Mouse (Mus musculus) intestine, embryonic 15.5 days (tissue): ENCODE measurements at regions not wholly inside any gene's neighbourhood (a gene's known extent, or its start where the extent isn't known, plus 50 kb on each side); places are given as distances from the start of the nearest gene placed in this dataset.

Experiments used
- ATAC-seq: fragments of 200-750 bp; cut with Nextera tagmentation; 2 replicates; pipeline ENCODE4 v1.8.0; 2017; ENCODE audit warnings: moderate TSS enrichment, moderate library complexity
- H3K27ac ChIP-seq: fragments of 300-500 bp; sonication (generic); 2 replicates; pipeline ENCODE4 v1.5.1; 2015; ENCODE audit warnings: mild to moderate bottlenecking, inconsistent platforms
- H3K27me3 ChIP-seq: fragments of 300-500 bp; sonication (generic); replicated peaks from 2 replicates; pipeline ENCODE4 v1.6.1; 2015; ENCODE audit warnings: inconsistent platforms
- H3K36me3 ChIP-seq: fragments of 300-500 bp; sonication (generic); 2 replicates; pipeline ENCODE4 v1.6.1; 2015; ENCODE audit warnings: inconsistent platforms
- H3K4me1 ChIP-seq: fragments of 300-500 bp; sonication (generic); replicated peaks from 2 replicates; pipeline ENCODE4 v1.6.1; 2015; ENCODE audit warnings: inconsistent platforms
- H3K4me2 ChIP-seq: fragments of 300-500 bp; sonication (generic); replicated peaks from 2 replicates; pipeline ENCODE4 v1.6.1; 2015; ENCODE audit warnings: mild to moderate bottlenecking, inconsistent platforms
- H3K4me3 ChIP-seq: fragments of 300-500 bp; sonication (generic); replicated peaks from 2 replicates; pipeline ENCODE4 v1.5.1; 2015; ENCODE audit warnings: inconsistent platforms
- H3K9ac ChIP-seq: fragments of 300-500 bp; sonication (generic); 2 replicates; pipeline ENCODE4 v1.6.1; 2015; ENCODE audit warnings: inconsistent platforms
- H3K9me3 ChIP-seq: fragments of 300-500 bp; sonication (generic); 2 replicates; pipeline ENCODE4 v1.6.1; 2016; ENCODE audit warnings: inconsistent platforms
- WGBS: fragments of 180-500 bp; shearing (Covaris S2); methylation state at CpG from one replicate; pipeline ENCODE4 v1.1.7; 2015; 5-methylcytosine and 5-hydroxymethylcytosine counted together

DNA sequence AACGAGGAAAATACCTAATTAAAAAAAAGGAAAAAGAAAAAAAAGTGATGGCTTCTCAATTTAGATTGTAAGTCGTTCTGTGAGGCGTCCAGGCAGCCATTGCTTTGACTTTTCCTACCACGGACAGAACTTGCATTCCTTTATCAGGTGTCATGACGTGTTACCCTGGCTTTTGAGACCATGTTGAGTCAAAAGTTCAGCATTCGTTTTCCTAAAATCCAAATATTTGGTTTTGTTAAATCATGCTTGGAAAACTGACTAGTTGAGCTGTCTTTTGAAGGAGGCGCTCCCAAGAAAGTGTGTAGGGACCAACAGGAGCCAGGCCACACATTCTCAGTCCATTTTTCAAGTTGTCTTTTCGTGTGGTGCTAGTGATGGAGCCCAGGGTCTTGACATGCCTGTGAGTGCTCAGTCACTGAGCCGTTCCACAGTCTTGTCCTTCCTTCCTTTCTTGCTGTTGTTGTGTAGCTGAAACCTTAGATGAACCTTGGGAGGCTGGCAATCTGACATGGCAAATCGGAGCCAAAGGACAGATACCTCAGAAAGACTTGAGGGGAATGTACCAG, 125.1 kb upstream of the Pik3r1 start:
- Histone ChIP-seq H3K27me3 (no peaks in the 10 kb centered on the region), H3K4me3 (no peak overlapping the region), H3K36me3 (no peaks in the 10 kb centered on the region), H3K9me3 (no peaks in the 10 kb centered on the region), H3K27ac (no peak overlapping the region), H3K4me2 (no peak overlapping the region), H3K4me1 (no peaks in the 10 kb centered on the region), H3K9ac (no peak overlapping the region)
- no peak for ATAC-seq
- WGBS: 66% methylated on average over 10 of the region's 10 CpGs

- ATAC-seq: no peak
- Histone ChIP-seq H3K27ac (no peak overlapping the region), H3K4me3 (no peak overlapping the region), H3K9ac (no peak overlapping the region), H3K27me3 (no peaks in the 10 kb centered on the region), H3K4me1 (no peaks in the 10 kb centered on the region), H3K4me2 (no peak overlapping the region), H3K9me3 (no peaks in the 10 kb centered on the region), H3K36me3 (no peaks in the 10 kb centered on the region)
- 68% methylated on average over 7 of the region's 7 CpGs for WGBS
Measured at GRCm38 (mm10) chr13:101895161-101895560, 127.1 kb upstream of the Pik3r1 start.

- Histone ChIP-seq H3K4me3 (no peak overlapping the region), H3K4me1 (no peaks in the 10 kb centered on the region), H3K4me2 (no peak overlapping the region), H3K27ac (no peak overlapping the region), H3K9me3 (no peaks in the 10 kb centered on the region), H3K27me3 (no peaks in the 10 kb centered on the region), H3K9ac (no peak overlapping the region), H3K36me3 (no peaks in the 10 kb centered on the region)
- ATAC-seq: no peak
- 88% methylated on average over 4 of the region's 4 CpGs for WGBS
Measured at GRCm38 (mm10) chr13:101895686-101896085, 127.7 kb upstream of the Pik3r1 start.

DNA sequence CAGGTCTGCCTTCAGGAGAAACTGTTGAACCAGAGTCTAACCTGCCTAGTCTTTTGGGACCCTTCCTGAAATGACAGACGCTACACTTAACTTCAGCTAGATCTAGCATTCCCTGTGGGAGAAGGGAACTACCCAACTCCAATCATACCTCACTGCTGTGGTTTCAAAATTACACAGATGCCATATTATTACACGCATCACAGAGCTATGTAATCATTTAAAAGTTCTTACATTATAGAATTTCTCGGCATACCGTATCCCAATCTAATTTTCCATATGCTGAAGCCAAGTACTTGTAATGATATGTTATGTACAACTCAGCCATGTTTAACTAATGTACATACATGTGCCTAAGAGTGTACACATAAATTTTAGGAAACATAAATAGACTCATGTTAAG, 128.9 kb upstream of the Pik3r1 start:
- Histone ChIP-seq H3K36me3 (no peaks in the 10 kb centered on the region), H3K9ac (no peak overlapping the region), H3K27me3 (no peaks in the 10 kb centered on the region), H3K27ac (no peak overlapping the region), H3K4me1 (no peaks in the 10 kb centered on the region), H3K9me3 (no peaks in the 10 kb centered on the region), H3K4me2 (no peak overlapping the region), H3K4me3 (no peak overlapping the region)
- WGBS: 83% methylated on average over 4 of the region's 4 CpGs
- ATAC-seq: no peak

GRCm38 (mm10) chr13:101902213-101902612, 134.2 kb upstream of the Pik3r1 start:
- no peak overlapping the region for H3K4me3 ChIP-seq
- no peaks in the 10 kb centered on the region for H3K36me3 ChIP-seq
- H3K4me1 ChIP-seq: no peaks in the 10 kb centered on the region
- H3K4me2 ChIP-seq: no peak overlapping the region
- no peak overlapping the region for H3K27ac ChIP-seq
- no peak overlapping the region for H3K9ac ChIP-seq
- no peak for ATAC-seq
- WGBS: 69% methylated on average over 7 of the region's 7 CpGs
- no peaks in the 10 kb centered on the region for H3K9me3 ChIP-seq
- H3K27me3 ChIP-seq: no peaks in the 10 kb centered on the region

- Histone ChIP-seq H3K9me3 (no peaks in the 10 kb centered on the region), H3K4me3 (no peak overlapping the region), H3K9ac (no peak overlapping the region), H3K27ac (no peak overlapping the region), H3K4me1 (no peaks in the 10 kb centered on the region), H3K27me3 (no peaks in the 10 kb centered on the region), H3K4me2 (no peak overlapping the region), H3K36me3 (no peaks in the 10 kb centered on the region)
- 85% methylated on average over 7 of the region's 7 CpGs for WGBS
- no peak for ATAC-seq
Measured at GRCm38 (mm10) chr13:101905909-101906676, 138.1 kb upstream of the Pik3r1 start.

- Histone ChIP-seq H3K4me3 (no peak overlapping the region), H3K9me3 (no peaks in the 10 kb centered on the region), H3K27ac (no peak overlapping the region), H3K36me3 (no peaks in the 10 kb centered on the region), H3K27me3 (no peaks in the 10 kb centered on the region), H3K9ac (no peak overlapping the region), H3K4me1 (0 out of 2 replicates have a peak, but pooled peaks cover 3% of the 10 kb centered on the region), H3K4me2 (no peak overlapping the region)
- WGBS: 81% methylated on average over 5 of the region's 5 CpGs
- ATAC-seq: no peak
Measured at GRCm38 (mm10) chr13:101909026-101909425, 141.0 kb upstream of the Pik3r1 start.

DNA sequence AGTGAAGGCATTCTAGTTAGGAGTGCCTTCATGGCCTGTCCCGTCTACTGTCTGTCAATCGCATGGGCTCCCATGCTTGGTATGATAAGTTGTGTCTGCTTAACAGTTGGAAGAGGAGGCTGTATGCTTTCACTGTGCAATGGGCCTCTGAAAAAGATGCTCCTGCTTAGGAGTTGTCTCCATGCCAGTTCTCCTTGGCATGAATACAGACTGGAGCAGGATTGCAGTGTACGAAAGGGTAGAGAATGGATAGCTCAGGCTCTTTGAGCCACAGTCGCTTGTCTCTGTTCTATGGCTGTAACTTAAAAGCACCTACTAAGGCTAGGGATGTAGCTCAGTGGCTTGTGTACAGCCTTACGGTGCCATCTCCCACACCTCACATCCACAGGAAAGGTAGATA, 142.7 kb upstream of the Pik3r1 start:
- 94% methylated on average over 5 of the region's 5 CpGs for WGBS

GRCm38 (mm10) chr13:101914132-101914531, 146.1 kb upstream of the Pik3r1 start:
- Histone ChIP-seq H3K4me2 (no peak overlapping the region; the same call in 1 of the 2 replicates), H3K4me3 (no peak overlapping the region)
- no peak for ATAC-seq

More for the DNA sequence above, 142.7 kb upstream of the Pik3r1 start:
- no peaks in the 10 kb centered on the region for H3K36me3 ChIP-seq
- ATAC-seq: no peak
- peaks cover 18% of the 10 kb centered on the region for H3K4me1 ChIP-seq
- no peak overlapping the region for H3K27ac ChIP-seq
- H3K9ac ChIP-seq: no peak overlapping the region
- no peak overlapping the region for H3K4me2 ChIP-seq
- H3K4me3 ChIP-seq: no peak overlapping the region
- no peaks in the 10 kb centered on the region for H3K9me3 ChIP-seq
- H3K27me3 ChIP-seq: no peaks in the 10 kb centered on the region

DNA sequence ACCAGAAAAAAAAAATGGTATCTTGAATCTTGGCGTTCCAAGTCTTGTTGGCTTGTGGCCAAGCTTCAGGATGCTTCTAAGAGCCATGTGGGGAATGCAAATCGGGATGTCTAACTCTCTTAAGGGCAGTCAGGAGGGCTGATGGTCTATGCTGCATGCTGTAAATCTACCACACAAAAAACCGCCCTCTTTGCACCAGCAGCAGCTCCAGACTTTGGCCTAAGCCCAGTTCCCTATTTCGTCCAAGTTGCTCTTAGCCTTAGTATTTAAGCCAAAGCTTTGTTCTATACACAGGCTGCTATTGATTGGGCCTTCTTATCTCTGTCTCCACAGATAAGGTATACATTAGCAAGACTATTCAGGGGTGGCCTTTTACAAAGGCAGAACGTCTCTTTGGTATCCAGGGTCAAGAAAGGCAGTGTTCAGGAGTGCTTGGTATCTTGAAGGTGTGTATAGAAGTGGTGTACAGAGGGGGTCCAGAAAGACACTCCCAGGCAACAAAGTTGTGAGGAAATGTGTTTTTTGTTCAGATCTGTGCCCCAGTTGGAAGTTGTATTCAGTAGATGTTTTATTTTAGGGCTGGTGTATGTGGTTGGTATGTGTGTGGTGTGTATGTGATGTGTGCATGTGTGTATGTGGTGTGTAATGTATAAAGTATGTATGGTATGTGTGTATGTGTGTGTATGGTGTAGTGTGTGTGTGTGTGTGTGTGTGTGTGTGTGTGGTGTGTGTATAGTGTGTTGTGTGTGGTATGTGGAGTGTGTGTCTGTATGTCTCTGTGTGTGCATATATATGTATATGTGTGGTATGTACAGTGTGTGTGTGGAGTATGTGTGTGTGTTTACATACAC, 146.9 kb upstream of the Pik3r1 start:
- peaks cover 19% of the 10 kb centered on the region for H3K4me1 ChIP-seq
- H3K4me2 ChIP-seq: peak overlapping the region; percentile 9; the same call in 1 of the 2 replicates
- H3K27me3 ChIP-seq: no peaks in the 10 kb centered on the region
- ATAC-seq: peak; percentile 83
- peak overlapping the region; percentile 36 for H3K27ac ChIP-seq
- no peaks in the 10 kb centered on the region for H3K9me3 ChIP-seq
- 18% methylated on average over 5 of the region's 5 CpGs for WGBS
- no peaks in the 10 kb centered on the region for H3K36me3 ChIP-seq
- no peak overlapping the region for H3K9ac ChIP-seq
- no peak overlapping the region for H3K4me3 ChIP-seq

More at GRCm38 (mm10) chr13:101914132-101914531, 146.1 kb upstream of the Pik3r1 start:
- Histone ChIP-seq H3K36me3 (no peaks in the 10 kb centered on the region), H3K4me1 (peaks cover 19% of the 10 kb centered on the region), H3K27me3 (no peaks in the 10 kb centered on the region), H3K27ac (peak overlapping the region; percentile 27; the same call in 1 of the 2 replicates), H3K9ac (no peak overlapping the region), H3K9me3 (no peaks in the 10 kb centered on the region)
- 67% methylated on average over 4 of the region's 4 CpGs for WGBS

DNA sequence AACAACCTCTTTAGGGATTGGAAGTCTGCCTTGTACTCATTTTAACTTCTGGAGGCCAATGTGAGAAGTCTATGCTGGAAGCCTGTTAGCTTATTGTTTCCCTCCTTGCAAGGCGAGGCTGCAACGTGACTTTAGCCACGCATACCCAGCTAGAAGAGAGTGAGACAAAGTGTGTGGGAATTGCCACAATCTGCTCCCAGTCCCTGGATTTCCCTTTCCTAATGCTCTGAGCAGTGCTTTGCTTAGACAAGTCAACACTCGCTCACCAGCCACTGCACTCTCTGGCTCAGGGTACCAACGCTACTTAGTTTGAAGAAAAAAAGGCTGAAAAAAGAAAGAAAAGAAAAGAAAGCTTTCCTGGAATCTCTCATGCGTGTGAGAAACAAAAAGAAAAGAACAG, 147.5 kb upstream of the Pik3r1 start:
- no peak overlapping the region for H3K9ac ChIP-seq
- H3K27me3 ChIP-seq: no peaks in the 10 kb centered on the region
- no peaks in the 10 kb centered on the region for H3K9me3 ChIP-seq
- H3K36me3 ChIP-seq: no peaks in the 10 kb centered on the region
- 0 out of 2 replicates have a peak overlapping the region, but pooled peaks have one; percentile 9 for H3K4me2 ChIP-seq
- peak overlapping the region; percentile 51; the same call in 1 of the 2 replicates for H3K27ac ChIP-seq
- 61% methylated on average over 6 of the region's 6 CpGs for WGBS
- peak; percentile 22; the same call in 1 of the 2 replicates for ATAC-seq
- H3K4me3 ChIP-seq: no peak overlapping the region
- H3K4me1 ChIP-seq: peaks cover 19% of the 10 kb centered on the region

DNA sequence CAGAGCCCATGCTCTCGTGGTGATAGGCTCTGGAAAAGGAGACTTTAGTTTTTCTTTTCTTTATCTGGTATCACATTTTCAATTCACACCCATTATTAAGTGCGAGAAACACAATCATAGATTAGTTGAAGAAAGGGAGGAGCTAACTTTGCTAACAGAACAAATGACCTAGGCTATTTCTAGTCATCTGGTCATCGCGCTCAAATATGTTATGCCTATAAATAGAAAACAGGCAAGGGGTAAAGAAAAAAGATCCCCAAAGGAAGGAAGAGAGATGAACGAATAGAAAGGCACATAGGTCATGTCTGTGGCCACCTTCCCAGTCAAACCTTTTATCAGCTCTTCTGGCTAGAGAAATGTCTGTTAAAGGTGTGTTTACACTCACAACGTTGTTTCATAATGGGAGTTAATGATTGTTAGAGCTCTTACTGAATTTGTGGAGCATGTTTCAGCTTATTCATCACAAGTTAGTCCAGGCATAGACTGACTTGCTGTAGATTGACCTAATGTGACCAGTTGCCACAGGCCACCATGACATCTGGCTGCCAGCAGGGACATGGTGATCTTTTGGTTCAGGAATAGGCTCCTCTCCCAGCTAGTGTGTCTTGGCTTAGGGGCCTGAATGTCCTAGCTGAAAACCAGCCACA, 148.1 kb upstream of the Pik3r1 start:
- H3K27ac ChIP-seq: peak overlapping the region; percentile 54; the same call in 1 of the 2 replicates
- 55% methylated on average over 6 of the region's 6 CpGs for WGBS
- peaks cover 19% of the 10 kb centered on the region for H3K4me1 ChIP-seq
- no peak overlapping the region for H3K4me3 ChIP-seq
- H3K9ac ChIP-seq: no peak overlapping the region
- no peaks in the 10 kb centered on the region for H3K27me3 ChIP-seq
- no peaks in the 10 kb centered on the region for H3K9me3 ChIP-seq
- ATAC-seq: peak; percentile 42
- no peak overlapping the region for H3K4me2 ChIP-seq
- H3K36me3 ChIP-seq: no peaks in the 10 kb centered on the region
